Mouse (Mus musculus) kidney, embryonic 16.5 days (tissue): ENCODE results near the gene Gna15. TPM values are rescaled to one million over a fixed set of nuclear protein-coding genes. Genes with fewer than 3 reads are reported as not detected.

Experiments used
- ATAC-seq: fragments of 200-750 bp; cut with Nextera tagmentation; 2 replicates; pipeline ENCODE4 v1.8.0; 2017; ENCODE audit warnings: moderate TSS enrichment; ENCODE audit not compliant: low FRiP score, low TSS enrichment
- H3K27ac ChIP-seq: fragments of 300-500 bp; sonication (generic); 2 replicates; pipeline ENCODE4 v1.5.1; 2014; ENCODE audit warnings: low read length
- H3K27me3 ChIP-seq: fragments of 300-500 bp; sonication (generic); 2 replicates; pipeline ENCODE4 v1.6.1; 2014; ENCODE audit warnings: low read length, control low read depth, mixed read lengths; ENCODE audit not compliant: insufficient read depth
- H3K36me3 ChIP-seq: fragments of 300-500 bp; sonication (generic); 2 replicates; pipeline ENCODE4 v1.6.1; 2014; ENCODE audit warnings: low read length, control low read depth, mixed read lengths; ENCODE audit not compliant: insufficient read depth
- H3K4me1 ChIP-seq: fragments of 300-500 bp; sonication (generic); 2 replicates; pipeline ENCODE4 v1.6.1; 2014; ENCODE audit warnings: low read length, control low read depth, mixed read lengths; ENCODE audit not compliant: insufficient read depth
- H3K4me2 ChIP-seq: fragments of 300-500 bp; sonication (generic); replicated peaks from 2 replicates; pipeline ENCODE4 v1.6.1; 2014; ENCODE audit warnings: low read depth, low read length
- H3K4me3 ChIP-seq: fragments of 300-500 bp; sonication (generic); 2 replicates; pipeline ENCODE4 v1.5.1; 2014; ENCODE audit warnings: mild to moderate bottlenecking, low read length
- H3K9ac ChIP-seq: fragments of 300-500 bp; sonication (generic); replicated peaks from 2 replicates; pipeline ENCODE4 v1.6.1; 2014; ENCODE audit warnings: low read length
- H3K9me3 ChIP-seq: fragments of 300-500 bp; sonication (generic); 2 replicates; pipeline ENCODE4 v1.6.1; 2016; ENCODE audit warnings: low read length, control low read depth
- WGBS: fragments of 180-500 bp; shearing (Covaris S2); extraction: QIAGEN DNeasy Blood & Tissue Kit; methylation state at CpG from one replicate; pipeline ENCODE4 v1.1.7; 2014; 5-methylcytosine and 5-hydroxymethylcytosine counted together
- polyA plus RNA-seq: library from polyadenylated mRNA; unstranded; fragments of >200 nt; fragmentation: Nextera tagmentation; extraction: Ambion mirVana; gene quantifications from 2 replicates; pipeline ENCODE4 v1.2.1, GENCODE M21; 2015

Gene Gna15
- polyA plus RNA-seq, 1 experiment from 2014 or later = 0.70 TPM

GRCm38 (mm10) chr10:81565257-81566228, 41.5 kb upstream of the Gna15 start:
- no peak for ATAC-seq
- H3K4me1 ChIP-seq = peaks cover 80% of the 10 kb centered on the region
- H3K27me3 ChIP-seq = 0 out of 2 replicates have a peak, but pooled peaks cover 2% of the 10 kb centered on the region
- no peaks in the 10 kb centered on the region for H3K9me3 ChIP-seq
- 51% methylated on average over 20 of the region's 20 CpGs for WGBS
- peaks cover 25% of the 10 kb centered on the region for H3K36me3 ChIP-seq
- H3K9ac ChIP-seq = no peak overlapping the region
- H3K4me2 ChIP-seq = no peak overlapping the region
- no peak overlapping the region for H3K27ac ChIP-seq
- no peak overlapping the region for H3K4me3 ChIP-seq

GRCm38 (mm10) chr10:81564734-81565133, 40.7 kb upstream of the Gna15 start:
- peak overlapping the region; percentile 65 for H3K9ac ChIP-seq
- 0 out of 2 replicates have a peak, but pooled peaks cover 2% of the 10 kb centered on the region for H3K27me3 ChIP-seq
- WGBS = 24% methylated on average over 10 of the region's 10 CpGs
- H3K36me3 ChIP-seq = peaks cover 25% of the 10 kb centered on the region
- H3K9me3 ChIP-seq = no peaks in the 10 kb centered on the region
- H3K4me1 ChIP-seq = peaks cover 73% of the 10 kb centered on the region
- 0 out of 2 replicates have a peak overlapping the region, but pooled peaks have one; percentile 57 for H3K4me2 ChIP-seq
- H3K27ac ChIP-seq = peak overlapping the region; percentile 81; the same call in 1 of the 2 replicates
- no peak overlapping the region for H3K4me3 ChIP-seq
- ATAC-seq = no peak

- H3K4me1 ChIP-seq = peaks cover 68% of the 10 kb centered on the region
- peaks cover 25% of the 10 kb centered on the region for H3K36me3 ChIP-seq
- ATAC-seq = peak; percentile 20; the same call in 1 of the 2 replicates
- no peaks in the 10 kb centered on the region for H3K9me3 ChIP-seq
- 0 out of 2 replicates have a peak, but pooled peaks cover 2% of the 10 kb centered on the region for H3K27me3 ChIP-seq
- peak overlapping the region; percentile 65 for H3K9ac ChIP-seq
- H3K4me3 ChIP-seq = peak overlapping the region; percentile 44
- peak overlapping the region; percentile 81 for H3K27ac ChIP-seq
- peak overlapping the region; percentile 57 for H3K4me2 ChIP-seq
- WGBS = 1% methylated on average over 10 of the region's 10 CpGs
These were observed 40.2 kb upstream of the Gna15 start for GRCm38 (mm10) chr10:81564216-81564615.

- Histone ChIP-seq H3K4me3 (peak overlapping the region; percentile 44), H3K4me2 (peak overlapping the region; percentile 57), H3K27ac (peak overlapping the region; percentile 81), H3K27me3 (0 out of 2 replicates have a peak, but pooled peaks cover 2% of the 10 kb centered on the region), H3K4me1 (peaks cover 65% of the 10 kb centered on the region), H3K36me3 (peaks cover 25% of the 10 kb centered on the region), H3K9ac (peak overlapping the region; percentile 65), H3K9me3 (no peaks in the 10 kb centered on the region)
- no peak for ATAC-seq
- WGBS = 36% methylated on average over 6 of the region's 6 CpGs
These were observed 39.5 kb upstream of the Gna15 start for GRCm38 (mm10) chr10:81563481-81563880.

GRCm38 (mm10) chr10:81562411-81562810, 38.4 kb upstream of the Gna15 start:
- Histone ChIP-seq H3K4me1 (peaks cover 55% of the 10 kb centered on the region), H3K27ac (no peak overlapping the region), H3K4me2 (peak overlapping the region; percentile 29), H3K4me3 (peak overlapping the region; percentile 11; the same call in 1 of the 2 replicates), H3K36me3 (peaks cover 22% of the 10 kb centered on the region), H3K9me3 (no peaks in the 10 kb centered on the region), H3K27me3 (0 out of 2 replicates have a peak, but pooled peaks cover 2% of the 10 kb centered on the region), H3K9ac (peak overlapping the region; percentile 35; the same call in 1 of the 2 replicates)
- ATAC-seq = no peak
- 81% methylated on average over 6 of the region's 6 CpGs for WGBS

- peak overlapping the region; percentile 99 for H3K9ac ChIP-seq
- H3K4me1 ChIP-seq = peaks cover 53% of the 10 kb centered on the region
- H3K4me3 ChIP-seq = peak overlapping the region; percentile 89
- H3K27ac ChIP-seq = peak overlapping the region; percentile 96
- no peaks in the 10 kb centered on the region for H3K9me3 ChIP-seq
- peak overlapping the region; percentile 95 for H3K4me2 ChIP-seq
- WGBS = 6% methylated on average over 16 of the region's 16 CpGs
- 0 out of 2 replicates have a peak, but pooled peaks cover under 1% of the 10 kb centered on the region for H3K27me3 ChIP-seq
- H3K36me3 ChIP-seq = peaks cover 19% of the 10 kb centered on the region
- peak; percentile 24 for ATAC-seq
These were observed 36.9 kb upstream of the Gna15 start for GRCm38 (mm10) chr10:81560719-81561459.

- H3K4me3 ChIP-seq = peak overlapping the region; percentile 89
- H3K36me3 ChIP-seq = peaks cover 9% of the 10 kb centered on the region
- peak overlapping the region; percentile 96 for H3K27ac ChIP-seq
- peak; percentile 28 for ATAC-seq
- H3K9me3 ChIP-seq = no peaks in the 10 kb centered on the region
- H3K4me1 ChIP-seq = peaks cover 44% of the 10 kb centered on the region
- peak overlapping the region; percentile 95 for H3K4me2 ChIP-seq
- no peaks in the 10 kb centered on the region for H3K27me3 ChIP-seq
- peak overlapping the region; percentile 99 for H3K9ac ChIP-seq
- 0% methylated on average over 32 of the region's 36 CpGs for whole genome bisulfite sequencing
These were observed 35.9 kb upstream of the Gna15 start for GRCm38 (mm10) chr10:81559627-81560539.

- Histone ChIP-seq H3K4me3 (peak within 1 kb of the TSS; percentile 89), H3K4me1 (peaks cover 37% of the 10 kb centered on the region), H3K9me3 (no peaks in the 10 kb centered on the region), H3K9ac (peak within 1 kb of the TSS; percentile 99), H3K36me3 (peaks cover 3% of the 10 kb centered on the region; the same call in 1 of the 2 replicates), H3K27me3 (no peaks in the 10 kb centered on the region), H3K4me2 (peak within 1 kb of the TSS; percentile 95), H3K27ac (peak within 1 kb of the TSS; percentile 96)
- under 1% methylated on average over 46 of the region's 53 CpGs for WGBS
- ATAC-seq = peak; percentile 37
These were observed 35.2 kb upstream of the Gna15 start, which contains the start of gene Aes for GRCm38 (mm10) chr10:81559163-81559626. Aes (plus strand) TSS chr10:81559488.
